Mouse (Mus musculus): ENCODE measurements around the gene Cfl1.

- TF ChIP-seq CTCF (IDR thresholded peaks at IDR 0.05; ENCODE audit: low read depth, low read length): no peak
- no peak for TF ChIP-seq TAL1 (conservative IDR thresholded peaks at IDR 0.05; ENCODE audit: low read depth, low read length)
- no peak for TF ChIP-seq POLR2AphosphoS5 (IDR thresholded peaks at IDR 0.05; ENCODE audit: insufficient replicate concordance, low read depth, low read length)
Observed at GRCm38 (mm10) chr19:5488878-5489571, 1.2 kb upstream of the Cfl1 start.

Measured in G1E (cell line).